In the genomic region with DNA sequence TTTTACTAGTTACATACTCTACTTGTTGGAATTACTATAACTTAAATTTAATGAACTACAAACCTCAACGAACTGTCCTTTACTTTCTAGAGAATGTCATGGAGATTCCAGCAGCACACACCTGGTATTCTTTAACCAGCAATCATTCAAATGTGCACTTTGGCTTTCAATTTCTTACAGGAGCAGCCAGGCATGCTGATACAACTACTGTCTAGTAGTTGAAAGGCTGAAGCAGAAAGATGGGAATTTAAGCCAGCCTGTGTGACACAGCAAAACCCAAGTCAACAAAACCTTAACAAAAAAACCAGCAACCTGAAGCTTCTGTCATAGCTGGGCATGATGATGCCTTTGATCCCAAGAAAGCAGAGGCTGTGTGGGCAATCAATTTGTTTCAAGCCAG, we compare ENCODE assay signal across 36 mouse cellular contexts. TPM values are rescaled to one million over a fixed set of nuclear protein-coding genes. Genes with fewer than 3 reads are reported as not detected.
DNase-seq lines count a peak whose midpoint lies in the region; ATAC-seq and TF ChIP-seq lines count a peak whose summit lies in the region.
"Had no signal": no experiment of that assay in that cellular context is flagged by ENCODE, and none has a peak within 500 bp of the region (broad histone marks: within the 10 kb centered on the region; RNA-seq: fewer than 3 reads in every experiment).

No protein-coding gene starts in this region.

- DNase-seq in kidney, adult 2 months: peak; percentile 80
- no peak for DNase-seq in kidney, postnatal 10 days
- DNase-seq in liver, embryonic 13.5 days: no peak
- DNase-seq in midbrain, embryonic 10.5 days (ENCODE audit: low spot score): no peak
- DNase-seq in hindbrain, postnatal 0 days (ENCODE audit: low spot score): no peak
- DNase-seq in left cerebral cortex, postnatal 14 days (ENCODE audit: low spot score in 2 of 2): no peak
- DNase-seq: adrenal gland, postnatal 36 days; cerebellum, adult 18-20 months; cerebellum, postnatal 10 days; gastrocnemius, adult 2 months; gastrocnemius, postnatal 36 days; heart, adult 2 months; lung, adult 18-20 months; lung, postnatal 4 days; retina, postnatal 1 day; thymus, adult 18-20 months; thymus, postnatal 25 days had no signal

- no peak for TF ChIP-seq EP300 in ES-Bruce4 (IDR thresholded peaks at IDR 0.05; ENCODE audit: insufficient read depth, low read depth, low read length)

- 40% methylated on average over 1 of the region's 1 CpGs for WGBS in kidney, adult 2 months
- 77% methylated on average over 1 of the region's 1 CpGs for WGBS in kidney, embryonic 16.5 days
- WGBS in liver, embryonic 13.5 days (ENCODE audit: insufficient replicate concordance): 78% methylated on average over 1 of the region's 1 CpGs
- WGBS in midbrain, embryonic 10.5 days: 89% methylated on average over 1 of the region's 1 CpGs
- 82% methylated on average over 1 of the region's 1 CpGs for WGBS in hindbrain, postnatal 0 days

- no peak for TF ChIP-seq CTCF in kidney, adult 2 months (conservative IDR thresholded peaks at IDR 0.05; ENCODE audit: insufficient read depth, insufficient read length, low read depth, low read length)
- TF ChIP-seq CTCF in ES-Bruce4 (IDR thresholded peaks at IDR 0.05; ENCODE audit: low read depth, low read length): no peak
- TF ChIP-seq CTCF in hindbrain, postnatal 0 days (IDR thresholded peaks at IDR 0.05; ENCODE audit: low read depth): no peak

- peaks cover 37% of the 10 kb centered on the region for H3K4me1 ChIP-seq in kidney, adult 2 months (ENCODE audit: control insufficient read depth, insufficient read depth, low read length)
- H3K4me1 ChIP-seq in ES-Bruce4 (ENCODE audit: control insufficient read depth, insufficient read depth, low read length): no peaks in the 10 kb centered on the region
- H3K4me1 ChIP-seq in kidney, embryonic 16.5 days (ENCODE audit: insufficient read depth, low read length): peaks cover 29% of the 10 kb centered on the region
- peaks cover 57% of the 10 kb centered on the region for H3K4me1 ChIP-seq in liver, embryonic 13.5 days (replicated peaks)
- H3K4me1 ChIP-seq in midbrain, embryonic 10.5 days: peaks cover 31% of the 10 kb centered on the region
- H3K4me1 ChIP-seq in hindbrain, postnatal 0 days (ENCODE audit: insufficient read depth, low read length): peaks cover 5% of the 10 kb centered on the region; the same call in 1 of the 2 replicates

- no peak for ATAC-seq in kidney, embryonic 16.5 days (ENCODE audit: low FRiP score, low TSS enrichment)
- ATAC-seq in liver, embryonic 13.5 days (ENCODE audit: low read depth): no peak
- ATAC-seq in hindbrain, postnatal 0 days: no peak
- ATAC-seq: forebrain, embryonic 16.5 days; inflammation-experienced regulatory T-cells, adult 6 months; lung, postnatal 0 days; midbrain, embryonic 13.5 days had no signal

- peak overlapping the region; percentile 92 for H3K27ac ChIP-seq in kidney, adult 2 months (ENCODE audit: insufficient read depth, low read depth, low read length)
- peak overlapping the region; percentile 48; the same call in 1 of the 2 replicates for H3K27ac ChIP-seq in ES-Bruce4 (ENCODE audit: insufficient read depth, low read length)
- peak overlapping the region; percentile 14 for H3K27ac ChIP-seq in kidney, embryonic 16.5 days (ENCODE audit: low read length)
- peak overlapping the region; percentile 81 for H3K27ac ChIP-seq in liver, embryonic 13.5 days
- no peak overlapping the region for H3K27ac ChIP-seq in midbrain, embryonic 10.5 days (replicated peaks)
- H3K27ac ChIP-seq in hindbrain, postnatal 0 days: no peak overlapping the region
- H3K27ac ChIP-seq: embryonic facial prominence, embryonic 13.5 days; gastrocnemius, adult 2 months; heart, adult 2 months; hindbrain, embryonic 14.5 days; midbrain, embryonic 13.5 days; stomach, postnatal 0 days had no signal

- no peaks in the 10 kb centered on the region for H3K27me3 ChIP-seq in kidney, adult 2 months (replicated peaks; ENCODE audit: control insufficient read depth, insufficient read depth, low read length)
- no peaks in the 10 kb centered on the region for H3K27me3 ChIP-seq in ES-Bruce4 (ENCODE audit: control insufficient read depth, insufficient read depth, low read length, poor library complexity, severe bottlenecking)
- no peaks in the 10 kb centered on the region for H3K27me3 ChIP-seq in kidney, embryonic 16.5 days (ENCODE audit: insufficient read depth, low read length)
- H3K27me3 ChIP-seq in liver, embryonic 13.5 days: no peaks in the 10 kb centered on the region
- no peaks in the 10 kb centered on the region for H3K27me3 ChIP-seq in midbrain, embryonic 10.5 days (ENCODE audit: low read depth, poor library complexity, severe bottlenecking)
- no peaks in the 10 kb centered on the region for H3K27me3 ChIP-seq in hindbrain, postnatal 0 days (ENCODE audit: insufficient read depth, low read length)
- H3K27me3 ChIP-seq: embryonic facial prominence, embryonic 13.5 days; heart, embryonic 12.5 days; megakaryocyte, embryonic 14.5 days; midbrain, embryonic 13.5 days had no signal

- H3K9ac ChIP-seq in ES-Bruce4 (ENCODE audit: low read depth, poor library complexity, severe bottlenecking): no peak overlapping the region
- H3K9ac ChIP-seq in kidney, embryonic 16.5 days (replicated peaks; ENCODE audit: low read length): no peak overlapping the region
- H3K9ac ChIP-seq in liver, embryonic 13.5 days: no peak overlapping the region
- H3K9ac ChIP-seq in hindbrain, postnatal 0 days (replicated peaks; ENCODE audit: low read length): no peak overlapping the region
- H3K9ac ChIP-seq: embryonic facial prominence, embryonic 13.5 days; heart, embryonic 12.5 days; hindbrain, embryonic 14.5 days; midbrain, embryonic 13.5 days had no signal

- H3K4me3 ChIP-seq in kidney, adult 2 months (ENCODE audit: insufficient read depth, low read depth, low read length): no peak overlapping the region
- H3K4me3 ChIP-seq in ES-Bruce4 (ENCODE audit: low read depth, low read length): no peak overlapping the region
- H3K4me3 ChIP-seq in kidney, embryonic 16.5 days (ENCODE audit: low read length): no peak overlapping the region
- H3K4me3 ChIP-seq in liver, embryonic 13.5 days (replicated peaks): no peak overlapping the region
- H3K4me3 ChIP-seq in midbrain, embryonic 10.5 days: no peak overlapping the region
- no peak overlapping the region for H3K4me3 ChIP-seq in hindbrain, postnatal 0 days (ENCODE audit: low read length)
- H3K4me3 ChIP-seq: embryonic facial prominence, embryonic 13.5 days; erythroblast, embryonic 14.5 days; gastrocnemius, adult 2 months; heart, adult 2 months; heart, embryonic 12.5 days; megakaryocyte, embryonic 14.5 days; midbrain, embryonic 13.5 days had no signal

- peaks cover 8% of the 10 kb centered on the region for H3K36me3 ChIP-seq in kidney, adult 2 months (ENCODE audit: control insufficient read depth, insufficient read depth, low read length)
- H3K36me3 ChIP-seq in ES-Bruce4 (ENCODE audit: control insufficient read depth, insufficient read depth, low read length, poor library complexity, severe bottlenecking): peaks cover 46% of the 10 kb centered on the region
- peaks cover 21% of the 10 kb centered on the region for H3K36me3 ChIP-seq in kidney, embryonic 16.5 days (ENCODE audit: insufficient read depth, low read length)
- H3K36me3 ChIP-seq in liver, embryonic 13.5 days: peaks cover 27% of the 10 kb centered on the region
- peaks cover 52% of the 10 kb centered on the region for H3K36me3 ChIP-seq in midbrain, embryonic 10.5 days
- peaks cover 37% of the 10 kb centered on the region for H3K36me3 ChIP-seq in hindbrain, postnatal 0 days (ENCODE audit: insufficient read depth, low read length)

- no peak overlapping the region for H3K4me2 ChIP-seq in kidney, embryonic 16.5 days (replicated peaks; ENCODE audit: low read depth, low read length)
- H3K4me2 ChIP-seq in liver, embryonic 13.5 days: peak overlapping the region; percentile 86; the same call in 1 of the 2 replicates
- H3K4me2 ChIP-seq in hindbrain, postnatal 0 days (ENCODE audit: low read depth, low read length): no peak overlapping the region
- H3K4me2 ChIP-seq: embryonic facial prominence, embryonic 13.5 days; heart, embryonic 12.5 days; hindbrain, embryonic 14.5 days; midbrain, embryonic 13.5 days had no signal

- intact Hi-C loops in left cerebral cortex, postnatal 14 days (cut with DNase I): loop anchor here (5.0 kb wide), 1 partner anchor 35 kb away; no protein-coding TSS in a partner anchor

- TF ChIP-seq POLR2A in kidney, adult 2 months (IDR thresholded peaks at IDR 0.05; ENCODE audit: low read depth, low read length): no peak
- TF ChIP-seq POLR2A in ES-Bruce4 (IDR thresholded peaks at IDR 0.05; ENCODE audit: insufficient read depth, low read length): no peak

- H3K9me3 ChIP-seq in ES-Bruce4 (replicated peaks; ENCODE audit: control insufficient read depth, insufficient read depth, low read length, poor library complexity, severe bottlenecking): no peaks in the 10 kb centered on the region
- H3K9me3 ChIP-seq in kidney, embryonic 16.5 days (ENCODE audit: low read length): no peaks in the 10 kb centered on the region
- H3K9me3 ChIP-seq in liver, embryonic 13.5 days (replicated peaks): no peaks in the 10 kb centered on the region
- H3K9me3 ChIP-seq in midbrain, embryonic 10.5 days (replicated peaks): no peaks in the 10 kb centered on the region
- no peaks in the 10 kb centered on the region for H3K9me3 ChIP-seq in hindbrain, postnatal 0 days (ENCODE audit: low read length)
- H3K9me3 ChIP-seq: embryonic facial prominence, embryonic 13.5 days; heart, embryonic 12.5 days; megakaryocyte, embryonic 14.5 days; midbrain, embryonic 13.5 days had no signal

RNA-seq across cellular contexts. Expression of gene Slc25a17, which starts 1.9 kb away (rescaled TPM):
- 78.3 and 78.6 TPM in 2 replicates for polyA plus RNA-seq in kidney, adult 2 months (2012; rRNA removed)
- 81.8 and 87.7 TPM in 2 replicates for polyA plus RNA-seq in ES-Bruce4 (2011; ENCODE audit: insufficient read depth, insufficient read length, low read depth, missing spikeins)
- 134 and 148 TPM in 2 replicates for polyA plus RNA-seq in kidney, embryonic 16.5 days (2015; fragmentation: Nextera tagmentation; extraction: Ambion mirVana)
- polyA plus RNA-seq in liver, embryonic 13.5 days (2015; fragmentation: Nextera tagmentation; extraction: Ambion mirVana): 44.9 and 49.5 TPM in 2 replicates
- 91.3 and 107 TPM in 2 replicates for polyA plus RNA-seq in midbrain, embryonic 10.5 days (2016; fragmentation: Nextera tagmentation; extraction: Ambion mirVana)
- total RNA-seq in hindbrain, postnatal 0 days (2014; rRNA removed): 57.9 and 66.3 TPM in 2 replicates
- 110 and 113 TPM in 2 replicates for polyA plus RNA-seq in hindbrain, postnatal 0 days (2015; fragmentation: Nextera tagmentation; extraction: Ambion mirVana)
- total RNA-seq in left cerebral cortex, postnatal 14 days (2021): 10 to 100 TPM; 48.7 to 51.0 TPM

RNA-seq across cellular contexts. Expression of gene St13, which starts 37.4 kb away (rescaled TPM):
- 40.7 and 46.3 TPM in 2 replicates for polyA plus RNA-seq in kidney, adult 2 months (2012; rRNA removed)
- polyA plus RNA-seq in ES-Bruce4 (2011; ENCODE audit: insufficient read depth, insufficient read length, low read depth, missing spikeins): 696 and 796 TPM in 2 replicates
- polyA plus RNA-seq in kidney, embryonic 16.5 days (2015; fragmentation: Nextera tagmentation; extraction: Ambion mirVana): 192 and 194 TPM in 2 replicates
- 77.9 and 98.0 TPM in 2 replicates for polyA plus RNA-seq in liver, embryonic 13.5 days (2015; fragmentation: Nextera tagmentation; extraction: Ambion mirVana)
- 205 and 220 TPM in 2 replicates for polyA plus RNA-seq in midbrain, embryonic 10.5 days (2016; fragmentation: Nextera tagmentation; extraction: Ambion mirVana)
- total RNA-seq in hindbrain, postnatal 0 days (2014; rRNA removed): 83.8 and 87.8 TPM in 2 replicates
- 209 and 221 TPM in 2 replicates for polyA plus RNA-seq in hindbrain, postnatal 0 days (2015; fragmentation: Nextera tagmentation; extraction: Ambion mirVana)
- total RNA-seq in left cerebral cortex, postnatal 14 days (2021): 100 to 1,000 TPM; 149 to 161 TPM

RNA-seq across cellular contexts. Expression of gene Xpnpep3, which starts 37.4 kb away (rescaled TPM):
- polyA plus RNA-seq in kidney, adult 2 months (2012; rRNA removed): 9.6 and 10.7 TPM in 2 replicates
- 21.0 and 26.7 TPM in 2 replicates for polyA plus RNA-seq in ES-Bruce4 (2011; ENCODE audit: insufficient read depth, insufficient read length, low read depth, missing spikeins)
- 10.9 and 13.9 TPM in 2 replicates for polyA plus RNA-seq in kidney, embryonic 16.5 days (2015; fragmentation: Nextera tagmentation; extraction: Ambion mirVana)
- polyA plus RNA-seq in liver, embryonic 13.5 days (2015; fragmentation: Nextera tagmentation; extraction: Ambion mirVana): 6.2 and 7.7 TPM in 2 replicates
- 12.4 and 12.9 TPM in 2 replicates for polyA plus RNA-seq in midbrain, embryonic 10.5 days (2016; fragmentation: Nextera tagmentation; extraction: Ambion mirVana)
- 7.7 and 12.7 TPM in 2 replicates for total RNA-seq in hindbrain, postnatal 0 days (2014; rRNA removed)
- polyA plus RNA-seq in hindbrain, postnatal 0 days (2015; fragmentation: Nextera tagmentation; extraction: Ambion mirVana): 6.5 and 6.7 TPM in 2 replicates
- total RNA-seq in left cerebral cortex, postnatal 14 days (2021): 10 to 100 TPM; 11.7 to 15.2 TPM

RNA-seq across cellular contexts. Expression of gene Dnajb7, which starts 45.6 kb away (rescaled TPM):
- 0.06 TPM in 1 of 2 replicates, not detected in the other for polyA plus RNA-seq in kidney, adult 2 months (2012; rRNA removed)
- not detected in 2 replicates for polyA plus RNA-seq in ES-Bruce4 (2011; ENCODE audit: insufficient read depth, insufficient read length, low read depth, missing spikeins)
- polyA plus RNA-seq in kidney, embryonic 16.5 days (2015; fragmentation: Nextera tagmentation; extraction: Ambion mirVana): 1.3 and 3.4 TPM in 2 replicates
- polyA plus RNA-seq in liver, embryonic 13.5 days (2015; fragmentation: Nextera tagmentation; extraction: Ambion mirVana): 0.92 and 0.95 TPM in 2 replicates
- 3.7 and 4.4 TPM in 2 replicates for polyA plus RNA-seq in midbrain, embryonic 10.5 days (2016; fragmentation: Nextera tagmentation; extraction: Ambion mirVana)
- total RNA-seq in hindbrain, postnatal 0 days (2014; rRNA removed): not detected in 2 replicates
- 0.43 and 0.44 TPM in 2 replicates for polyA plus RNA-seq in hindbrain, postnatal 0 days (2015; fragmentation: Nextera tagmentation; extraction: Ambion mirVana)
- total RNA-seq in left cerebral cortex, postnatal 14 days (2021): not detected
- total RNA-seq: adrenal gland, adult 18-20 months; adrenal gland, postnatal 36 days; common myeloid progenitor, adult 5-6 weeks; gastrocnemius, adult 2 months; gastrocnemius, postnatal 36 days; heart, adult 2 months; hematopoietic stem cell, adult 5-6 weeks; layer of hippocampus, adult 8-10 months; layer of hippocampus, postnatal 25 days; left cerebral cortex, adult 8-10 months had no signal
- polyA plus RNA-seq: brain, embryonic 14.5 days; heart, adult 2 months had no signal

Comparison
In these comparisons a context has a peak if more than half of its experiments do, and no peak if none do; other contexts are left out.
1. H3K27ac ChIP-seq: peak in kidney, adult 2 months (single experiment), ES-Bruce4 (single experiment), kidney, embryonic 16.5 days (single experiment) and liver, embryonic 13.5 days (single experiment); none in midbrain, embryonic 10.5 days (single experiment) and hindbrain, postnatal 0 days (single experiment).